Mouse (Mus musculus): ENCODE data around the gene Mmab. TPM values are rescaled to one million over a fixed set of nuclear protein-coding genes. Genes with fewer than 3 reads are reported as not detected.

Mmab gene
- 34.2 and 36.3 TPM in 2 replicates for polyA plus RNA-seq (2015; fragmentation: Nextera tagmentation; extraction: Ambion mirVana)

GRCm38 (mm10) chr5:114443566-114444367 is at the start of gene Mmab, which contains the start of gene Mvk:
Gene Mmab (minus strand): TSS chr5:114444060.
Gene Mvk (plus strand): TSS chr5:114444269.
- Histone ChIP-seq H3K4me1 (replicated peaks) (peaks cover 26% of the 10 kb centered on the region), H3K9ac (peak within 1 kb of the TSS; percentile 73), H3K9me3 (no peaks in the 10 kb centered on the region), H3K36me3 (0 out of 2 replicates have a peak, but pooled peaks cover 4% of the 10 kb centered on the region), H3K27ac (replicated peaks) (peak within 1 kb of the TSS; percentile 83), H3K27me3 (no peaks in the 10 kb centered on the region), H3K4me2 (peak within 1 kb of the TSS; percentile 83), H3K4me3 (peak within 1 kb of the TSS; percentile 97)
- ATAC-seq (ENCODE audit: low FRiP score, low read depth): peak; percentile 99
- 3% methylated on average over 43 of the region's 43 CpGs for WGBS

GRCm38 (mm10) chr5:114490241-114490640 is 46.4 kb upstream of the Mmab start:
- ATAC-seq (ENCODE audit: low FRiP score, low read depth): no peak
- no peaks in the 10 kb centered on the region for H3K27me3 ChIP-seq
- H3K27ac ChIP-seq (replicated peaks): no peak overlapping the region
- H3K9me3 ChIP-seq: no peaks in the 10 kb centered on the region
- H3K4me1 ChIP-seq (replicated peaks): no peaks in the 10 kb centered on the region
- no peak overlapping the region for H3K4me2 ChIP-seq
- no peaks in the 10 kb centered on the region for H3K36me3 ChIP-seq
- no peak overlapping the region for H3K9ac ChIP-seq
- H3K4me3 ChIP-seq: no peak overlapping the region
- 94% methylated on average over 8 of the region's 8 CpGs for WGBS

- no peak overlapping the region for H3K9ac ChIP-seq
- no peak overlapping the region for H3K4me2 ChIP-seq
- ATAC-seq (ENCODE audit: low FRiP score, low read depth): no peak
- no peaks in the 10 kb centered on the region for H3K27me3 ChIP-seq
- 74% methylated on average over 6 of the region's 6 CpGs for WGBS
- no peak overlapping the region for H3K27ac ChIP-seq (replicated peaks)
- no peaks in the 10 kb centered on the region for H3K9me3 ChIP-seq
- no peaks in the 10 kb centered on the region for H3K4me1 ChIP-seq (replicated peaks)
- H3K4me3 ChIP-seq: no peak overlapping the region
- H3K36me3 ChIP-seq: no peaks in the 10 kb centered on the region
Measured at GRCm38 (mm10) chr5:114489570-114489969, 45.7 kb upstream of the Mmab start.

- no peaks in the 10 kb centered on the region for H3K36me3 ChIP-seq
- H3K9ac ChIP-seq: no peak overlapping the region
- H3K27me3 ChIP-seq: no peaks in the 10 kb centered on the region
- peaks cover 7% of the 10 kb centered on the region; the same call in 1 of the 2 replicates for H3K4me1 ChIP-seq (replicated peaks)
- no peak overlapping the region for H3K4me3 ChIP-seq
- H3K9me3 ChIP-seq: no peaks in the 10 kb centered on the region
- no peak overlapping the region for H3K27ac ChIP-seq (replicated peaks)
- 0 out of 2 replicates have a peak, but pooled peaks have one; percentile 38 for ATAC-seq (ENCODE audit: low FRiP score, low read depth)
- WGBS: 92% methylated on average over 14 of the region's 14 CpGs
- no peak overlapping the region for H3K4me2 ChIP-seq
Measured at GRCm38 (mm10) chr5:114485685-114486084, 41.8 kb upstream of the Mmab start.

GRCm38 (mm10) chr5:114482587-114483011 is 38.7 kb upstream of the Mmab start:
- no peak overlapping the region for H3K4me3 ChIP-seq
- H3K27me3 ChIP-seq: no peaks in the 10 kb centered on the region
- H3K9me3 ChIP-seq: no peaks in the 10 kb centered on the region
- no peak overlapping the region for H3K9ac ChIP-seq
- no peak overlapping the region for H3K4me2 ChIP-seq
- WGBS: 5% methylated on average over 14 of the region's 14 CpGs
- ATAC-seq (ENCODE audit: low FRiP score, low read depth): no peak
- H3K4me1 ChIP-seq (replicated peaks): peaks cover 19% of the 10 kb centered on the region
- H3K36me3 ChIP-seq: no peaks in the 10 kb centered on the region
- no peak overlapping the region for H3K27ac ChIP-seq (replicated peaks)

GRCm38 (mm10) chr5:114478267-114478666 is 34.4 kb upstream of the Mmab start:
- H3K9ac ChIP-seq: no peak overlapping the region
- no peak overlapping the region for H3K27ac ChIP-seq (replicated peaks)
- 65% methylated on average over 12 of the region's 12 CpGs for WGBS
- H3K27me3 ChIP-seq: no peaks in the 10 kb centered on the region
- no peak overlapping the region for H3K4me2 ChIP-seq
- no peaks in the 10 kb centered on the region for H3K36me3 ChIP-seq
- H3K4me1 ChIP-seq (replicated peaks): peaks cover 39% of the 10 kb centered on the region
- H3K9me3 ChIP-seq: no peaks in the 10 kb centered on the region
- ATAC-seq (ENCODE audit: low FRiP score, low read depth): no peak
- H3K4me3 ChIP-seq: no peak overlapping the region

GRCm38 (mm10) chr5:114474741-114475491 is 31.1 kb upstream of the Mmab start:
- no peaks in the 10 kb centered on the region for H3K9me3 ChIP-seq
- no peaks in the 10 kb centered on the region for H3K27me3 ChIP-seq
- H3K36me3 ChIP-seq: no peaks in the 10 kb centered on the region
- peak overlapping the region; percentile 22 for H3K4me2 ChIP-seq
- H3K4me1 ChIP-seq (replicated peaks): peaks cover 32% of the 10 kb centered on the region
- ATAC-seq (ENCODE audit: low FRiP score, low read depth): no peak
- 30% methylated on average over 35 of the region's 35 CpGs for WGBS
- H3K9ac ChIP-seq: no peak overlapping the region
- H3K27ac ChIP-seq (replicated peaks): no peak overlapping the region
- no peak overlapping the region for H3K4me3 ChIP-seq

- 81% methylated on average over 3 of the region's 3 CpGs for WGBS
- Histone ChIP-seq H3K27me3 (no peaks in the 10 kb centered on the region), H3K4me3 (no peak overlapping the region), H3K4me2 (no peak overlapping the region), H3K36me3 (no peaks in the 10 kb centered on the region), H3K9me3 (no peaks in the 10 kb centered on the region), H3K9ac (no peak overlapping the region), H3K4me1 (replicated peaks) (peaks cover 47% of the 10 kb centered on the region), H3K27ac (replicated peaks) (no peak overlapping the region)
- no peak for ATAC-seq (ENCODE audit: low FRiP score, low read depth)
Measured at GRCm38 (mm10) chr5:114470359-114470758, 26.5 kb upstream of the Mmab start.

GRCm38 (mm10) chr5:114468007-114468406 is 24.1 kb upstream of the Mmab start:
- Histone ChIP-seq H3K4me3 (no peak overlapping the region), H3K27ac (replicated peaks) (peak overlapping the region; percentile 81), H3K9me3 (no peaks in the 10 kb centered on the region), H3K9ac (no peak overlapping the region; the same call in 1 of the 2 replicates), H3K27me3 (no peaks in the 10 kb centered on the region), H3K36me3 (no peaks in the 10 kb centered on the region), H3K4me2 (peak overlapping the region; percentile 51), H3K4me1 (replicated peaks) (peaks cover 33% of the 10 kb centered on the region)
- ATAC-seq (ENCODE audit: low FRiP score, low read depth): no peak
- WGBS: 54% methylated on average over 4 of the region's 4 CpGs

GRCm38 (mm10) chr5:114467430-114467829 is 23.6 kb upstream of the Mmab start:
- H3K36me3 ChIP-seq: no peaks in the 10 kb centered on the region
- peak overlapping the region; percentile 81 for H3K27ac ChIP-seq (replicated peaks)
- H3K27me3 ChIP-seq: no peaks in the 10 kb centered on the region
- H3K4me2 ChIP-seq: peak overlapping the region; percentile 51
- peaks cover 33% of the 10 kb centered on the region for H3K4me1 ChIP-seq (replicated peaks)
- peak; percentile 79 for ATAC-seq (ENCODE audit: low FRiP score, low read depth)
- peak overlapping the region; percentile 35; the same call in 1 of the 2 replicates for H3K9ac ChIP-seq
- H3K9me3 ChIP-seq: no peaks in the 10 kb centered on the region
- under 1% methylated on average over 12 of the region's 13 CpGs for WGBS
- H3K4me3 ChIP-seq: peak overlapping the region; percentile 17

- Histone ChIP-seq H3K36me3 (no peaks in the 10 kb centered on the region), H3K4me3 (peak overlapping the region; percentile 17), H3K9ac (peak overlapping the region; percentile 35; the same call in 1 of the 2 replicates), H3K27me3 (no peaks in the 10 kb centered on the region), H3K9me3 (no peaks in the 10 kb centered on the region), H3K4me2 (peak overlapping the region; percentile 51), H3K27ac (replicated peaks) (peak overlapping the region; percentile 81), H3K4me1 (replicated peaks) (peaks cover 33% of the 10 kb centered on the region)
- ATAC-seq (ENCODE audit: low FRiP score, low read depth): peak; percentile 39
- 1% methylated on average over 11 of the region's 11 CpGs for WGBS
Measured at GRCm38 (mm10) chr5:114467019-114467418, 23.2 kb upstream of the Mmab start.

GRCm38 (mm10) chr5:114465641-114466040 is 21.8 kb upstream of the Mmab start:
- H3K9me3 ChIP-seq: no peaks in the 10 kb centered on the region
- ATAC-seq (ENCODE audit: low FRiP score, low read depth): no peak
- no peaks in the 10 kb centered on the region for H3K27me3 ChIP-seq
- H3K9ac ChIP-seq: no peak overlapping the region
- no peak overlapping the region for H3K27ac ChIP-seq (replicated peaks)
- 64% methylated on average over 7 of the region's 7 CpGs for WGBS
- no peak overlapping the region for H3K4me3 ChIP-seq
- no peak overlapping the region for H3K4me2 ChIP-seq
- H3K4me1 ChIP-seq (replicated peaks): peaks cover 37% of the 10 kb centered on the region
- H3K36me3 ChIP-seq: no peaks in the 10 kb centered on the region

Measured in hindbrain, embryonic 15.5 days (tissue).